Mouse (Mus musculus): ENCODE measurements around the gene Eef2k.

Gene Eef2k

GRCm38 (mm10) chr7:120842345-120843036, at the start of gene Eef2k:
Eef2k (plus strand) TSS chr7:120842831.
- DNase-seq (ENCODE audit: low read depth): peak; percentile 94

GRCm38 (mm10) chr7:120795544-120795943, 47.1 kb upstream of the Eef2k start:
- no peak for DNase-seq (ENCODE audit: low read depth)

- no peak for DNase-seq (ENCODE audit: low read depth)
Observed at GRCm38 (mm10) chr7:120796369-120796768, 46.3 kb upstream of the Eef2k start.

GRCm38 (mm10) chr7:120803268-120803667, 39.4 kb upstream of the Eef2k start:
- no peak for DNase-seq (ENCODE audit: low read depth)

- DNase-seq (ENCODE audit: low read depth): no peak
Observed at GRCm38 (mm10) chr7:120809705-120810104, 32.9 kb upstream of the Eef2k start.

GRCm38 (mm10) chr7:120811834-120812415, 30.7 kb upstream of the Eef2k start, which contains the start of gene Gm5737:
Gm5737 (plus strand) TSS chr7:120812365.
- no peak for DNase-seq (ENCODE audit: low read depth)

- no peak for DNase-seq (ENCODE audit: low read depth)
Observed at GRCm38 (mm10) chr7:120817552-120817951, 25.1 kb upstream of the Eef2k start.

GRCm38 (mm10) chr7:120819386-120819785, 23.2 kb upstream of the Eef2k start:
- no peak for DNase-seq (ENCODE audit: low read depth)

- peak; percentile 82 for DNase-seq (ENCODE audit: low read depth)
Observed at GRCm38 (mm10) chr7:120823248-120823647, 19.4 kb upstream of the Eef2k start.

GRCm38 (mm10) chr7:120825097-120825496, 17.5 kb upstream of the Eef2k start:
- DNase-seq (ENCODE audit: low read depth): no peak

GRCm38 (mm10) chr7:120826408-120826807, 16.2 kb upstream of the Eef2k start:
- peak; percentile 56 for DNase-seq (ENCODE audit: low read depth)

GRCm38 (mm10) chr7:120830431-120831381, 11.9 kb upstream of the Eef2k start:
- DNase-seq (ENCODE audit: low read depth): peak; percentile 65

GRCm38 (mm10) chr7:120834426-120834825, 8.2 kb upstream of the Eef2k start:
- DNase-seq (ENCODE audit: low read depth): no peak

GRCm38 (mm10) chr7:120834863-120835372, 7.7 kb upstream of the Eef2k start:
- DNase-seq (ENCODE audit: low read depth): peak; percentile 83

- peak; percentile 95 for DNase-seq (ENCODE audit: low read depth)
Observed at GRCm38 (mm10) chr7:120835449-120836359, 6.9 kb upstream of the Eef2k start.

- DNase-seq (ENCODE audit: low read depth): peak; percentile 55
Observed at GRCm38 (mm10) chr7:120836361-120836760, 6.3 kb upstream of the Eef2k start.

- DNase-seq (ENCODE audit: low read depth): peak; percentile 27
Observed at GRCm38 (mm10) chr7:120838436-120839160, 4.0 kb upstream of the Eef2k start.

- DNase-seq (ENCODE audit: low read depth): no peak
Observed at GRCm38 (mm10) chr7:120839786-120840185, 2.8 kb upstream of the Eef2k start.

GRCm38 (mm10) chr7:120843037-120843621, 498 bp downstream of the Eef2k start:
- DNase-seq (ENCODE audit: low read depth): peak; percentile 88

GRCm38 (mm10) chr7:120843852-120844435, 1.3 kb downstream of the Eef2k start:
- no peak for DNase-seq (ENCODE audit: low read depth)
